Mouse (Mus musculus) intestine, embryonic 14.5 days (tissue): ENCODE measurements around the gene Psg26. TPM values are rescaled to one million over a fixed set of nuclear protein-coding genes. Genes with fewer than 3 reads are reported as not detected.

ENCODE experiments used
- polyA plus RNA-seq: library from polyadenylated mRNA; unstranded; fragments of >200 nt; fragmentation: Nextera tagmentation; extraction: Ambion mirVana; gene quantifications from 2 replicates; pipeline ENCODE4 v1.2.1, GENCODE M21; 2014

The Psg26 gene
- polyA plus RNA-seq, 1 experiment from 2014 or later, result not detected

Other genes starting within 250 kb of the Psg26 start
- gene Mill1, start 238.8 kb downstream of the Psg26 start, polyA plus RNA-seq, result not detected in 2 replicates
- gene Psg18, start 129.2 kb downstream of the Psg26 start, polyA plus RNA-seq, result not detected in 2 replicates
- gene Psg28, start 52.1 kb downstream of the Psg26 start, polyA plus RNA-seq, result not detected in 2 replicates
- 0.05 TPM in 1 of 2 replicates, not detected in the other for gene Psg25, start 48.1 kb upstream of the Psg26 start, polyA plus RNA-seq
- not detected in 2 replicates for gene Psg27, start 83.1 kb upstream of the Psg26 start, polyA plus RNA-seq
- gene Psg23, start 132.3 kb upstream of the Psg26 start, polyA plus RNA-seq, result not detected in 2 replicates
- gene Psg21, start 172.5 kb upstream of the Psg26 start, polyA plus RNA-seq, result not detected in 2 replicates
- gene Psg20, start 202.0 kb upstream of the Psg26 start, polyA plus RNA-seq, result not detected in 2 replicates
- gene Psg22, start 233.9 kb upstream of the Psg26 start, polyA plus RNA-seq, result not detected in 2 replicates